15 mouse cellular contexts compared by ENCODE assay signal in genomic region chr7:75873216-75873615, GRCm38 (mm10). TPM values are rescaled to one million over a fixed set of nuclear protein-coding genes. Genes with fewer than 3 reads are reported as not detected.
DNase-seq lines count a peak whose midpoint lies in the region; ATAC-seq and TF ChIP-seq lines count a peak whose summit lies in the region.
"Had no signal": no experiment of that assay in that cellular context is flagged by ENCODE, and none has a peak within 500 bp of the region (broad histone marks: within the 10 kb centered on the region; RNA-seq: fewer than 3 reads in every experiment).

No protein-coding gene starts in this region.

- peak; percentile 50 for ATAC-seq in frontal cortex, adult (ENCODE audit: low TSS enrichment)
- 0 out of 2 replicates have a peak, but pooled peaks have one; percentile 21 for ATAC-seq in megakaryocyte, adult 5-6 weeks (ENCODE audit: poor library complexity, severe bottlenecking)
- ATAC-seq in granulocyte monocyte progenitor cell, adult 5-6 weeks (replicated peaks; ENCODE audit: poor library complexity, severe bottlenecking), result no peak
- ATAC-seq: forebrain, embryonic 14.5 days had no signal

- TF ChIP-seq EP300 in ES-Bruce4 (IDR thresholded peaks at IDR 0.05; ENCODE audit: insufficient read depth, low read depth, low read length), result no peak

- H3K9ac ChIP-seq in ES-Bruce4 (ENCODE audit: low read depth, poor library complexity, severe bottlenecking), result no peak overlapping the region
- H3K9ac ChIP-seq: embryonic facial prominence, embryonic 12.5 days had no signal

- WGBS in lung, adult 2 months, result 77% methylated on average over 3 of the region's 3 CpGs

- TF ChIP-seq CTCF in lung, adult 2 months (IDR thresholded peaks at IDR 0.05; ENCODE audit: insufficient read depth, low read length), result peak; percentile 47; the same call in 1 of the 2 replicates
- TF ChIP-seq CTCF in ES-Bruce4 (IDR thresholded peaks at IDR 0.05; ENCODE audit: low read depth, low read length), result peak; percentile 60

- no peak overlapping the region for H3K4me3 ChIP-seq in lung, adult 2 months (replicated peaks; ENCODE audit: extremely low read depth, low read depth, low read length)
- no peak overlapping the region for H3K4me3 ChIP-seq in ES-Bruce4 (ENCODE audit: low read depth, low read length)
- H3K4me3 ChIP-seq: embryonic facial prominence, embryonic 12.5 days had no signal

- TF ChIP-seq POLR2A in lung, adult 2 months (IDR thresholded peaks at IDR 0.05; ENCODE audit: borderline replicate concordance, extremely low read depth, low read depth, low read length), result no peak
- no peak for TF ChIP-seq POLR2A in ES-Bruce4 (IDR thresholded peaks at IDR 0.05; ENCODE audit: insufficient read depth, low read length)

- H3K27me3 ChIP-seq in ES-Bruce4 (ENCODE audit: control insufficient read depth, insufficient read depth, low read length, poor library complexity, severe bottlenecking), result no peaks in the 10 kb centered on the region
- H3K27me3 ChIP-seq: embryonic facial prominence, embryonic 12.5 days had no signal

- peaks cover 9% of the 10 kb centered on the region; the same call in 1 of the 2 replicates for H3K4me1 ChIP-seq in lung, adult 2 months (ENCODE audit: control insufficient read depth, insufficient read depth, low read length)
- peaks cover 6% of the 10 kb centered on the region for H3K4me1 ChIP-seq in ES-Bruce4 (ENCODE audit: control insufficient read depth, insufficient read depth, low read length)
- H3K4me1 ChIP-seq: embryonic facial prominence, embryonic 12.5 days had no signal

- H3K36me3 ChIP-seq in ES-Bruce4 (ENCODE audit: control insufficient read depth, insufficient read depth, low read length, poor library complexity, severe bottlenecking), result no peaks in the 10 kb centered on the region

- no peak overlapping the region for H3K27ac ChIP-seq in ES-Bruce4 (ENCODE audit: insufficient read depth, low read length)
- H3K27ac ChIP-seq: embryonic facial prominence, embryonic 12.5 days had no signal

- H3K9me3 ChIP-seq in ES-Bruce4 (replicated peaks; ENCODE audit: control insufficient read depth, insufficient read depth, low read length, poor library complexity, severe bottlenecking), result no peaks in the 10 kb centered on the region
- H3K9me3 ChIP-seq: embryonic facial prominence, embryonic 12.5 days had no signal

- no peak for DNase-seq in frontal cortex, postnatal 14 days (ENCODE audit: low spot score in 2 of 2)
- no peak for DNase-seq in lung, adult 2 months
- no peak for DNase-seq in lung, adult 18-20 months
- no peak for DNase-seq in adrenal gland, postnatal 14 days
- DNase-seq: cerebellum, adult 9-10 months; kidney, adult 18-20 months; lung, postnatal 10 days; midbrain, embryonic 14.5 days; thymus, adult 2 months had no signal

RNA-seq across cellular contexts. Expression of gene Klhl25, which starts 25.1 kb away (rescaled TPM):
- polyA plus RNA-seq in lung, adult 2 months (2012; rRNA removed), result 21.9 and 26.5 TPM in 2 replicates
- 9.0 and 10.9 TPM in 2 replicates for polyA plus RNA-seq in ES-Bruce4 (2011; ENCODE audit: insufficient read depth, insufficient read length, low read depth, missing spikeins)
- 6.4 and 7.6 TPM in 2 replicates for total RNA-seq in megakaryocyte, adult 5-6 weeks (2015)
- total RNA-seq in megakaryocyte, adult 5-6 weeks (2017), result 11.4 and 12.6 TPM in 2 replicates
- 5.8 and 11.2 TPM in 2 replicates for total RNA-seq in granulocyte monocyte progenitor cell, adult 5-6 weeks (2014; fragmentation: Nextera tagmentation)
- total RNA-seq in granulocyte monocyte progenitor cell, adult 5-6 weeks (2017), result 7.7 and 10.4 TPM in 2 replicates
- 12.5 and 14.3 TPM in 2 replicates for total RNA-seq in adrenal gland, postnatal 14 days (2021)
